Mouse (Mus musculus) urinary bladder, adult 2 months (tissue): ENCODE results near the gene Hsf2bp. TPM values are rescaled to one million over a fixed set of nuclear protein-coding genes. Genes with fewer than 3 reads are reported as not detected.
"Not testable (repeated sequence)": the region's sequence is repeated elsewhere in the genome, so short reads cannot be mapped to it uniquely, and the experiment has no call there.

Source experiments
- DNase-seq: peaks from one replicate; pipeline ENCODE4 v3.0.0; 2022; ENCODE audit warnings: low spot score
- polyA plus RNA-seq: library from polyadenylated mRNA; depleted of rRNA; stranded (reverse); fragments of >200 nt; gene quantifications from 2 replicates; pipeline ENCODE4 v1.2.3, GENCODE M21; 2012; rRNA removed

Gene Hsf2bp
- polyA plus RNA-seq = 0.91 and 1.7 TPM in 2 replicates

GRCm38 (mm10) chr17:32035609-32036508 lies at the start of gene Hsf2bp, which contains the start of gene Rrp1b:
TSS of gene Hsf2bp (minus strand) at chr17:32036349.
TSS of gene Rrp1b (plus strand) at chr17:32036100.
- DNase-seq = peak; percentile 66

- no peak for DNase-seq
These were observed 47.2 kb upstream of the Hsf2bp start for GRCm38 (mm10) chr17:32083351-32083750.

DNA sequence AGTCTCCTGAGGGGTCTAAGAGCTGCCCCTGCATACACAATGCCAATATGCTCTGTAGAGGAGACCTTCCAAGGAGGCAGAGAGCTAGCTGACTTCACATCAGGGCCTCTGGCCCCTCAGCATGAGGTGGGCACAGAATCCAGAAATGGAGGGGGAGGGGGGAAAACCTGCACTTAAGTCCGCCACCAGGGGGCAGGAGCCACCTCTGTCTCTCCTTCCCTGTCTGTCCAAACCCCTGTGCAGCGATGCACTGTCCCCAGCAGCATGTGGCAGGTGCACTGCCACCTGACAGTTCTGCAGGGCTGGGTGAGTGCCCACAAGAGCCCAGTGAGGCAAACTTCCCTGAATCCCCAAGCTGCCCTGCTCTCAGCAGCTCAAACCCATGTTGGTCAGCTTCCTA lies 39.0 kb upstream of the Hsf2bp start:
- peak; percentile 31 for DNase-seq

- DNase-seq = no peak
These were observed 38.5 kb upstream of the Hsf2bp start for GRCm38 (mm10) chr17:32074658-32075057.

- peak; percentile 79 for DNase-seq
These were observed 37.2 kb upstream of the Hsf2bp start for GRCm38 (mm10) chr17:32073359-32073758.

DNA sequence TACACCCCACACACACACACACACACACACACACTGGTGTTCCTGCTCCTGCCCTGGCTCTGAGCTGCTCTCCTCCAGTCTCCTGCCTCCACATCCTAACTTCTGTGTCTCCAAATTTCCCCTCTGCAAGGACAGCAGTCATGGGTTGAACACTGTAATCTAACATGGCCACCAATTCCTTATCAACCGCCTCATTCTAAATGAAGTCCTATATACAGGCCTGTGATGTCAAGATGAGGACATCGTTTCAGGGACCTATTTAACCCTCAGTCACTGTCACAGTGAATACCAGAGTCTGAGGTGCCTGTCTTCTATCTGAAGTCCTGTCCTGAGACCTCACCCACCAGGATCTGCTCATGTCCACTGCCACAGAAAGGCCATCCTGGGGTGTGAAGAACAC lies 32.7 kb upstream of the Hsf2bp start:
- no peak for DNase-seq

DNA sequence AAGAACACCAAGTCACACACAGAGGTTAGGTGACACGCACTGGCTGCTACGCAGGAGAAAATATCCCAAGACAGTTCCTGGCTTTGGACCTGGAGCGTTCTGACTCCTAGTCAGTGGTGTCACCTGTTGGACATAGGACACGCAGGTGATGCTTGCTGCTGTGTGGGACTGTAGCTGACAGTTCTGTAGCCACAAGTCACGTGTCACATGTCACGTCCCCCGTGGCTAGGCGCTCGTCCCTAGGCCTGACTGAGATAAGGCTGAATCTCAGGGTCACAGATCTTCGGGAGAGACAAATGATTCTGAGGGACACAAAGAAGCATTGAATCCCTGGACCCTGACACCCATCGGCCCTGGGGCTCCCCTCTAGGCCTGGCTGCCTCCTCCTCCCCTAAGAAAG lies 32.2 kb upstream of the Hsf2bp start:
- no peak for DNase-seq

- no peak for DNase-seq
These were observed 31.4 kb upstream of the Hsf2bp start for GRCm38 (mm10) chr17:32067541-32067940.

- not testable (repeated sequence) for DNase-seq
These were observed 28.6 kb upstream of the Hsf2bp start for GRCm38 (mm10) chr17:32064762-32065161.

GRCm38 (mm10) chr17:32063654-32064053 lies 27.5 kb upstream of the Hsf2bp start:
- no peak for DNase-seq

GRCm38 (mm10) chr17:32061219-32061618 lies 25.1 kb upstream of the Hsf2bp start:
- no peak for DNase-seq

DNA sequence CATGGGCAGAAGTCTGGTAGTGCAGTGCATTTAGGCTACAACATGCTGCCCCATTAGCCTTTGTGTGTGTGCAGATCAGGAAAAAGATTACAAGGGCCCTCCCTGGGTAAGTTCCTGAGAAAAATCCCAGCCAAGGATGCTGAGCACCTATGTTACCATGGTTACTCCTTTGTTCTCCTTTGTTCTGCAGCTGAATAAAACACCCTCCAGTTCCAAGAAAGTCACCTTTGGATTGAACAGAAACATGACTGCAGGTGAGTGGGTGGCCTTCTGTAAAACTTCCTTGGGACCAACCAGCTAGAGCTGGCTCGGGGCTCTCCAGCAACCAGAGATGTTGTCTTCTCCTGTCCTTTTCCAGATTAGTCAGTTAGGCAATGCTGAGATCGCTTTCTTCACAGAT lies 22.9 kb upstream of the Hsf2bp start:
- no peak for DNase-seq

- DNase-seq = no peak
These were observed 21.7 kb upstream of the Hsf2bp start for GRCm38 (mm10) chr17:32057843-32058242.

DNA sequence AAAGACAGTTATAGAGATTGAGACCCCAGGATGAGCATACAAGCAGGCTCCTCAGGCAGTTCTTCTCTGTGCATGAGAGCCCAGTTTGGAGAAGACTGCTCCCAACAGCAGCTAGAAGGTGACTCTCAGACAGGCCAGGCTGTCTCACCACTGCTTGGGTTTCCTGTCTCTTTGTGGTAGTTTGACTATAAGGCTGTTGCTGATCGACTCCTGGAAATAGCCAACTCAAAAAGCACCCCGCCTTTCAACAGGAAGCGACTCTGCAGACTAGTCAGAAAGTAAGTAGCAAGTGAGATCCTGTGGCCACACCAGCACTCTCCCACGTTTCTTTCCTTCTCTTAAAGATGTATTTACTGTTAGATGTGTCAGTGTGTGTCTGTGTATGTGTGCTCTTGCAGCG lies 17.5 kb upstream of the Hsf2bp start:
- DNase-seq = no peak

DNA sequence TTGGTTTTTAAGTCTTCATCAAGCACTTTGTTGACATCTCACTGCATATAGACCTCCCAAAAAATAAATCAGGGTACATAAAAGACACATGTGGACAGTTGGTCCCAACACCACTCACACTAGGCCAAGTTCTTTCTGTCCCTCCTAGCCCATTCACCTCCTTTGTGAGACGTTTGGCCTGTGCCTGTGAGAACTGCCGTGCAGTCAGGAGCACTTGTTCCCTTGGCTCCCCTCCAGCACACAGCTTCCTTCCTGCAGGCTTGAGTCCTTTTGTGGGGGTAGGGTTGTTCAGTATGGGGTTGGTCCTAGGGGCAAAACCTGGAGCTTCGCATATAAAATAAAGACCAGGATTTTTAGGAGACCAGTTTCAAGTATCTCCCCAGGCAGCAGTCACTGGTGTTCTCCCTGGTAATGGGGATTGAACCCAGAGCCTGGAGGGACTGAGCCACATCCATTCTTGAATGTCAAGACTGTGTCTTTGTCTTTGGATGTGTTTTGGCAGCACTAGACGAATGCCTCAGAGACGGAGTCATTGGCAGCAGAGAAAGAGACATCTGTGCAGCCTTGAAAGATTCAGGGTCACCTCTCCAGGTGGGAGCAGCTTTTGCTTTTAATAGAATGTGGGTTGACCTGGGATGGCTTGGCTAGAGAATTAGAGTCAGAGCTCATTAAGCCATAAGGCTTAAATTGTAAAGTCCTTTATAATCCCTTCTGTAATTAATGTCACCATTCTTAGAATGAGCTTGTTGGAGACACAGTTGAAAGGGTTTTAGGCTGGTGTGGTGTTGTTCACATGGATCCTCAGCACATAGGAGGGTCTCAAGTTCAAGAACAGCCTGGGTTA lies 16.3 kb upstream of the Hsf2bp start:
- no peak for DNase-seq

GRCm38 (mm10) chr17:32050609-32051008 lies 14.5 kb upstream of the Hsf2bp start:
- DNase-seq = no peak

DNA sequence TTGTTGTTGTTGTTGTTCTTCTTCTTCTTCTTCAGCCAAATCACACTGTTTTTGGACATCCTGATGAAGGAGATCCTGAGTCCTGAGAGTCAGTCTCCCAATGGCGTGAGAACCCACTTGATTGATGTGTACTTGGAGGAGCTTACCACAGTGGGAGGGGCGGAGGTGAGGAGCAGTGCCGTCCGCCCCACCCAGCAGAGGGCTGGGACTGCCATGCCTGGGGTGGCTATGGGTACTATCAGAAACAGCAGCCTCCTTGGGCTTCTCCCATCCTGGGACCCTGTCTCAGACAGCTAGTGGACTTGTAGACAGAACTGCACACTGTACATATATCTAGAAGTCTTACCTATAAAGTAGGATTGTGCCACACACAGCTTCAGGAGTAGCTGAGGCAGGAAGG lies 13.8 kb upstream of the Hsf2bp start:
- no peak for DNase-seq

- DNase-seq = no peak
These were observed 12.2 kb upstream of the Hsf2bp start for GRCm38 (mm10) chr17:32048351-32048750.

- no peak for DNase-seq
These were observed 10.4 kb upstream of the Hsf2bp start for GRCm38 (mm10) chr17:32046541-32046940.

- DNase-seq = no peak
These were observed 4.1 kb upstream of the Hsf2bp start for GRCm38 (mm10) chr17:32040263-32040662.

- DNase-seq = no peak
These were observed 625 bp upstream of the Hsf2bp start for GRCm38 (mm10) chr17:32036509-32037438.

GRCm38 (mm10) chr17:32034322-32034721 lies 1.8 kb downstream of the Hsf2bp start:
- DNase-seq = no peak
